Mouse (Mus musculus): Measurements from ENCODE around the gene Rpl6. TPM values are rescaled to one million over a fixed set of nuclear protein-coding genes. Genes with fewer than 3 reads are reported as not detected.
A peak's percentile ranks its signal among the peaks of the same experiment; 100 is the strongest.
"Not testable (repeated sequence)": the region's sequence is repeated elsewhere in the genome, so short reads cannot be mapped to it uniquely, and the experiment has no call there.

The Rpl6 gene
- total and polyA plus RNA-seq, 2 experiments from 2014 or later: 359 to 672 TPM

GRCm38 (mm10) chr5:121217313-121217634 lies 13.0 kb downstream of the Rpl6 start:
- Histone ChIP-seq H3K4me3 (ENCODE audit: low read depth, low read length) (no peak overlapping the region), H3K4me1 (ENCODE audit: insufficient read depth) (peaks cover under 1% of the 10 kb centered on the region), H3K9ac (no peak overlapping the region), H3K27me3 (ENCODE audit: insufficient read depth, low read length) (no peaks in the 10 kb centered on the region), H3K27ac (ENCODE audit: low read depth, low read length) (no peak overlapping the region), H3K36me3 (ENCODE audit: insufficient read depth) (peaks cover 14% of the 10 kb centered on the region), H3K9me3 (ENCODE audit: low read length) (no peaks in the 10 kb centered on the region), H3K4me2 (ENCODE audit: low read depth) (no peak overlapping the region)
- ATAC-seq (no peak), DNase-seq (no peak)
- 87% methylated on average over 2 of the region's 2 CpGs for WGBS
- no peak for TF ChIP-seq CTCF (IDR thresholded peaks at IDR 0.05; ENCODE audit: low read depth)

- Histone ChIP-seq H3K27me3 (ENCODE audit: insufficient read depth, low read length) (no peaks in the 10 kb centered on the region), H3K4me2 (ENCODE audit: low read depth) (no peak overlapping the region), H3K4me1 (ENCODE audit: insufficient read depth) (peaks cover 8% of the 10 kb centered on the region), H3K27ac (ENCODE audit: low read depth, low read length) (no peak overlapping the region), H3K9ac (no peak overlapping the region), H3K9me3 (ENCODE audit: low read length) (no peaks in the 10 kb centered on the region), H3K4me3 (ENCODE audit: low read depth, low read length) (no peak overlapping the region), H3K36me3 (ENCODE audit: insufficient read depth) (no peaks in the 10 kb centered on the region)
- ATAC-seq (no peak), DNase-seq (no peak)
- 79% methylated on average over 1 of the region's 1 CpGs for WGBS
- TF ChIP-seq CTCF (IDR thresholded peaks at IDR 0.05; ENCODE audit: low read depth): no peak
These were observed 14.9 kb downstream of the Rpl6 start for GRCm38 (mm10) chr5:121219190-121219589.

DNA sequence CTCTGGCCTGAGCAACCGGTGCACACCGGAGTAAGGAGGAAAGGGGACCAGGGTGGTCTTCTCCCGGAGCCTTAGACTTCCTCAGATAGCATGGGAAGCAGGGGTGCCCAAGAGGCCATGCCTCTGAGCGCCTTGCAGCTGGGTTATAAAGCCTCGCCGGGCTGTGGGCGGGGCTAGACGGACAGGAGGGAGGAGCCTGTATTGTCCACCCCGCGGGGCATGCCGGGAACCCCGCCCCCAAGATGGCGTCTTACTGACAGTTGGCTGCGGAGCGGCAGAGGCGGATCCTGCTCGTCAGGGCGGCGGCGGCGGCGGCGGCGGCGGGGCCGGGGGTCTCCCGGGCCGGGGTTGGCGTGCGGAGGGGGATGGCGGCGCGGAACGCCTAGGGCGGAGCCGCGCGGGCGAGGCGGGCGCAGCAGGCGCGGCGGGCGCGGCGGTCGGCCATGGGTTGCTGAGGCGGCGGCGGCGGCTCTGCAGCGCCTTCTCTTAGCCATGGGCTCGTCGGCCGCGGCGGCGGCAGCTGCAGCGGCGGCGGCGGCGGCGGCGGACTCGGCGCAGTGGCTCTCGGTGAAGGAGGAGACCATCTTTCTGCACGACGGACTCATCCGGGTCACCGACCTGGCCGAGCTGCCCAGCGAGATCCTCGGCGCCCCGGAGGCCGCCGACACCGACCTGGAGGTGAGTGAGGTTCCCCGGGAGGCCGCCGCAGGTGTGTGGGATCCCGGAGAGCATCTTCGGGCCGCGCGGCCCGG lies 15.9 kb downstream of the Rpl6 start, which contains the start of gene Hectd4:
Gene Hectd4 (plus strand): TSS at position 240 of the 752 bp plus-strand sequence.
- DNase-seq (peak; percentile 95), ATAC-seq (peak; percentile 89)
- peak within 1 kb of the TSS; percentile 94 for H3K9ac ChIP-seq
- no peak for TF ChIP-seq CTCF (IDR thresholded peaks at IDR 0.05; ENCODE audit: low read depth)
- H3K4me2 ChIP-seq (ENCODE audit: low read depth): peak within 1 kb of the TSS; percentile 55
- no peaks in the 10 kb centered on the region for H3K9me3 ChIP-seq (ENCODE audit: low read length)
- H3K27me3 ChIP-seq (ENCODE audit: insufficient read depth, low read length): no peaks in the 10 kb centered on the region
- no peaks in the 10 kb centered on the region for H3K36me3 ChIP-seq (ENCODE audit: insufficient read depth)
- H3K4me1 ChIP-seq (ENCODE audit: insufficient read depth): peaks cover 8% of the 10 kb centered on the region
- H3K4me3 ChIP-seq (ENCODE audit: low read depth, low read length): peak within 1 kb of the TSS; percentile 74
- under 1% methylated on average over 48 of the region's 90 CpGs for WGBS
- H3K27ac ChIP-seq (ENCODE audit: low read depth, low read length): peak within 1 kb of the TSS; percentile 95

DNA sequence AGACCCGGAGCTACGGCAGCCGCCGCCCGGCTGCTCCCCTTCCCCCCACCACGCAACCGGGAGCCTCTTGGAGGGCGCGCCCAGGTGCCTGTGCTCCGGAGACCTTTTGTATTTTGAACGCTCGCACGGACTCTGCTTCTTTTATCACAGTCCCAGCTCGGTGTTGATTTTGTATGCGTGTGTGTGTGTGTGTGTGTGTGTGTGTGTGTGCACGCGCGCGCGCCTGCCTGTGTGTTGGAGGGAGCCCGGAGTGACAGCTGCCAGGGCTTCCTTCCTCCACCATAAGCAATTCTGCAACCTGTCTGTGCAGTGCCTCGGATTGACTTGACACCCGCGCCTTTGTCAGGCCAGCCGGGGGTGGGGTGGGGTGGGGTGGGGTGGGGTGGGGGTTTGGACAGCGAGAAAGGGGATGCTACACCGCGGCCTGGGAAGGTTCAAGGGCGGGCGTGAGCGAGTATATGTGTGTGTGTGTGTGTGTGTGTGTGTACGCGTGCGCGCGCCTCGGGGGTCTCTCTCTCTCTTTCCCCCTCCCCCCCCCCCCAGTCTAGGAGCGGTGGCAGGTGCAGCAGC lies 16.5 kb downstream of the Rpl6 start:
- Histone ChIP-seq H3K4me3 (ENCODE audit: low read depth, low read length) (peak overlapping the region; percentile 74), H3K27ac (ENCODE audit: low read depth, low read length) (peak overlapping the region; percentile 95), H3K27me3 (ENCODE audit: insufficient read depth, low read length) (no peaks in the 10 kb centered on the region), H3K9me3 (ENCODE audit: low read length) (no peaks in the 10 kb centered on the region), H3K9ac (peak overlapping the region; percentile 94), H3K4me2 (ENCODE audit: low read depth) (peak overlapping the region; percentile 55), H3K36me3 (ENCODE audit: insufficient read depth) (no peaks in the 10 kb centered on the region), H3K4me1 (ENCODE audit: insufficient read depth) (peaks cover 8% of the 10 kb centered on the region)
- no peak for TF ChIP-seq CTCF (IDR thresholded peaks at IDR 0.05; ENCODE audit: low read depth)
- peak; percentile 51 for ATAC-seq
- DNase-seq: peak; percentile 73
- 0% methylated on average over 29 of the region's 38 CpGs for WGBS

DNA sequence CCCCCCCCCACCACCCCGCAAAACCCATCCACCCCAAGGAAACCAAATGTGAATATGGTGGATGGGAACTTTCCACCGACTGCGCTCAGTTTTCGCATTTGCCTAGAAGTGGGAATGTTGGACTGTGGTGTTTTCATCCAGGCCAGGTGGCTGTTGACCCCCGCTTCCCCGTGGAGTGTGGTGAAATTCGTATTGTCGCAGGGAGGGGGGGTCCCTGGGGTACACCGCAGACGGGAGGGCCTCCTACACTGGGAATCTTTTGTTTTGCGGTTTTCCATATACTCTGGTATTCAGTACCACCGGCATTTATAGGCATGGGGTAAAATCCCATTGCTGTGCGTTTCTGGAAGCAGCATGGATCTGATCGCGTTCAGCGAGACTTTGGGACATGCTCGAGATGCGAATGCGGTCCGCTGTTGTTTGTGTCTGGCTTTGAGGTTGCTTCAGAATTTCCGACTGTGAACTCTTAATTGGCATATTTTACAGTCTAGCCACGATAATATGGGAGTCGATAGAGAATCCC lies 17.1 kb downstream of the Rpl6 start:
- Histone ChIP-seq H3K36me3 (ENCODE audit: insufficient read depth) (no peaks in the 10 kb centered on the region), H3K9ac (peak overlapping the region; percentile 94), H3K27ac (ENCODE audit: low read depth, low read length) (peak overlapping the region; percentile 95), H3K27me3 (ENCODE audit: insufficient read depth, low read length) (no peaks in the 10 kb centered on the region), H3K4me1 (ENCODE audit: insufficient read depth) (peaks cover 8% of the 10 kb centered on the region), H3K9me3 (ENCODE audit: low read length) (no peaks in the 10 kb centered on the region), H3K4me3 (ENCODE audit: low read depth, low read length) (peak overlapping the region; percentile 74), H3K4me2 (ENCODE audit: low read depth) (peak overlapping the region; percentile 55)
- DNase-seq (peak; percentile 31), ATAC-seq (no peak)
- 6% methylated on average over 22 of the region's 23 CpGs for WGBS
- no peak for TF ChIP-seq CTCF (IDR thresholded peaks at IDR 0.05; ENCODE audit: low read depth)

DNA sequence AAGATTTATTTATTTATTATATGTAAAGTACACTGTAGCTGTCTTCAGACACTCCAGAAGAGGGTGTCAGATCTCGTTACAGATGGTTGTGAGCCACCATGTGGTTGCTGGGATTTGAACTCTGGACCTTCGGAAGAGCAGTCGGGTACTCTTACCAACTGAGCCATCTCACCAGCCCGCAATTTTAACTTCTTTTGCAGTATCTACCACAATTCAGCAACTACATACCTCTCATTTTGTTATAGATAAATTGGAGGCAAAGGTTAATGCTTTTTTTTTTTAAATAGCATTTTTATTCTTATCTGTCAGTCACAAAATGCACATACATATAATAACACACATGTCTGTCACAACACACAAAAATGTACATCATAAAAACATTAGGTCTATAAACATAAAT lies 19.7 kb downstream of the Rpl6 start:
- not testable (repeated sequence) for H3K27me3 ChIP-seq (ENCODE audit: insufficient read depth, low read length); H3K4me1 ChIP-seq (ENCODE audit: insufficient read depth); H3K9me3 ChIP-seq (ENCODE audit: low read length); H3K4me2 ChIP-seq (ENCODE audit: low read depth); DNase-seq; H3K27ac ChIP-seq (ENCODE audit: low read depth, low read length); H3K4me3 ChIP-seq (ENCODE audit: low read depth, low read length); H3K9ac ChIP-seq; H3K36me3 ChIP-seq (ENCODE audit: insufficient read depth); ATAC-seq
- 83% methylated on average over 4 of the region's 4 CpGs for WGBS

DNA sequence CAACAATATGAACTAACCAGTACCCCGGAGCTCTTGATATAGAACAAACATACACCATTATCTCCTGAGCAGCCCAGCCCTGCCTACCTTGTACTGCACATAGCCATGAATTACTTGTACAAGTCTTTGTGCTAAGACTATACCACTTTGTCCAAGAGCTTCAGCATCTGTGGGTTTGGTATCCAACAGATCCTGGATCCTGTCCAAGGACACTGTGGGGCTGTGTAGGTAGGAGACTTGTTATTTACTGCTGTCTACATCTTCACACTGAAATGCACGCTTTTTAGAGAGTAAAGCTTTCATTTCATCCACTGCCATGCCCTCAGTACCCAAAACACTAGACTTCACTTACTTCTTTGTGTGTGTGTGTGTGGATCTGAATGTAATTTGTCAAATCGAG lies 20.6 kb downstream of the Rpl6 start:
- no peak for DNase-seq

More for the DNA sequence above, 20.6 kb downstream of the Rpl6 start:
- no peak overlapping the region for H3K4me3 ChIP-seq (ENCODE audit: low read depth, low read length)
- H3K4me2 ChIP-seq (ENCODE audit: low read depth): no peak overlapping the region
- H3K27me3 ChIP-seq (ENCODE audit: insufficient read depth, low read length): no peaks in the 10 kb centered on the region
- no peak for ATAC-seq
- no peak overlapping the region for H3K9ac ChIP-seq
- TF ChIP-seq CTCF (IDR thresholded peaks at IDR 0.05; ENCODE audit: low read depth): no peak
- H3K36me3 ChIP-seq (ENCODE audit: insufficient read depth): no peaks in the 10 kb centered on the region
- H3K9me3 ChIP-seq (ENCODE audit: low read length): no peaks in the 10 kb centered on the region
- 65% methylated on average over 3 of the region's 3 CpGs for whole genome bisulfite sequencing
- H3K27ac ChIP-seq (ENCODE audit: low read depth, low read length): no peak overlapping the region
- peaks cover 8% of the 10 kb centered on the region for H3K4me1 ChIP-seq (ENCODE audit: insufficient read depth)
